Mouse (Mus musculus): ENCODE measurements around the gene Filip1.

- no peak for TF ChIP-seq CTCF (IDR thresholded peaks at IDR 0.05; ENCODE audit: control insufficient read depth, insufficient read depth, insufficient read length)
- TF ChIP-seq MYOD1 (IDR thresholded peaks at IDR 0.05; ENCODE audit: control insufficient read depth, insufficient read length, low read depth): no peak
These were observed 35.1 kb downstream of the Filip1 start for GRCm38 (mm10) chr9:79977549-79977971.

Data from C2C12 (cell line).